In the genomic region with DNA sequence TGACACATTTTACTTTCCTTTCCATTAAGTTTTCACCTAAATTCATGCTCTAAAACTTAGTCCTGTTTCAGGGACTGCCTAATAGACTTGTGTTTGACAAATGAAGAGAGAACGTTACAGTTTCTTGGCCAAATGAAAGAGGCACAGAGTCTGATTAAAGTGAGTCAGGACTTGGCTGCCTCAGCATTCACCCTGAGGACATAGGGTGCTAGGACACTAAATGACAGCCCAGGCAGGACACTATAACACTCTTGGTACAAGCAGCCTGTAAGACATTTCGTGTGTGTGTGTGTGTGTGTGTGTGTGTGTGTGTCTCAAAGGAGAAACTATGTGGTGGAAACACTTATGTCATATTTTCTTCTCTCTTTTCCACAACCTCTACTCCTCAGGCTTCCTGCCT, we compare ENCODE assay signal across 20 mouse cellular contexts. TPM values are rescaled to one million over a fixed set of nuclear protein-coding genes. Genes with fewer than 3 reads are reported as not detected.
DNase-seq lines count a peak whose midpoint lies in the region; ATAC-seq lines count a peak whose summit lies in the region.
"Had no signal": no experiment of that assay in that cellular context is flagged by ENCODE, and none has a peak within 500 bp of the region (broad histone marks: within the 10 kb centered on the region; RNA-seq: fewer than 3 reads in every experiment).

No protein-coding gene starts in this region.

- H3K36me3 ChIP-seq in heart, embryonic 16.5 days (ENCODE audit: control insufficient read depth, insufficient read depth) = no peaks in the 10 kb centered on the region
- H3K36me3 ChIP-seq in heart, embryonic 12.5 days = no peaks in the 10 kb centered on the region
- no peaks in the 10 kb centered on the region for H3K36me3 ChIP-seq in lung, embryonic 15.5 days
- H3K36me3 ChIP-seq: heart, embryonic 13.5 days; hindbrain, embryonic 12.5 days; neural tube, embryonic 15.5 days; stomach, embryonic 15.5 days had no signal

- no peak overlapping the region for H3K4me3 ChIP-seq in heart, embryonic 16.5 days (ENCODE audit: low read length)
- H3K4me3 ChIP-seq in heart, embryonic 12.5 days = no peak overlapping the region
- no peak overlapping the region for H3K4me3 ChIP-seq in lung, embryonic 15.5 days
- H3K4me3 ChIP-seq: forebrain, embryonic 13.5 days; heart, embryonic 13.5 days; hindbrain, embryonic 12.5 days; neural tube, embryonic 15.5 days; stomach, embryonic 15.5 days had no signal

- peak; percentile 65 for DNase-seq in Muller cell, postnatal 12 days (ENCODE audit: inconsistent ontology term)
- peak; percentile 57 to 78 for DNase-seq in lung, postnatal 4 days
- no peak for DNase-seq in c-Kit-positive CD71-positive TER-119-positive erythroid progenitor cells, embryonic 14.5 days (ENCODE audit: low spot score)
- DNase-seq in spleen, adult 18-20 months = no peak
- DNase-seq: cerebellum, adult 9-10 months; gastrocnemius, postnatal 10 days; kidney, adult 18-20 months; kidney, postnatal 10 days; right cerebral cortex, postnatal 25 days; thymus, adult 18-20 months had no signal

- H3K27me3 ChIP-seq in heart, embryonic 16.5 days (ENCODE audit: control insufficient read depth, insufficient read depth, low read length) = no peaks in the 10 kb centered on the region
- H3K27me3 ChIP-seq in heart, embryonic 12.5 days (replicated peaks) = no peaks in the 10 kb centered on the region
- no peaks in the 10 kb centered on the region for H3K27me3 ChIP-seq in lung, embryonic 15.5 days
- H3K27me3 ChIP-seq: forebrain, embryonic 13.5 days; heart, embryonic 13.5 days; hindbrain, embryonic 12.5 days; neural tube, embryonic 15.5 days; stomach, embryonic 15.5 days had no signal

- H3K9ac ChIP-seq in heart, embryonic 16.5 days (ENCODE audit: low read length) = no peak overlapping the region
- no peak overlapping the region for H3K9ac ChIP-seq in heart, embryonic 12.5 days
- no peak overlapping the region for H3K9ac ChIP-seq in lung, embryonic 15.5 days
- H3K9ac ChIP-seq: forebrain, embryonic 13.5 days; heart, embryonic 13.5 days; hindbrain, embryonic 12.5 days; neural tube, embryonic 15.5 days; stomach, embryonic 15.5 days had no signal

- WGBS in heart, embryonic 16.5 days = 46% methylated on average over 2 of the region's 2 CpGs
- 56% methylated on average over 2 of the region's 2 CpGs for WGBS in heart, embryonic 12.5 days
- 36% methylated on average over 2 of the region's 2 CpGs for WGBS in lung, embryonic 15.5 days

- no peaks in the 10 kb centered on the region for H3K4me1 ChIP-seq in heart, embryonic 16.5 days (ENCODE audit: control insufficient read depth, insufficient read depth, low read length)
- no peaks in the 10 kb centered on the region for H3K4me1 ChIP-seq in heart, embryonic 12.5 days (replicated peaks)
- peaks cover 34% of the 10 kb centered on the region for H3K4me1 ChIP-seq in lung, embryonic 15.5 days
- H3K4me1 ChIP-seq: forebrain, embryonic 13.5 days; hindbrain, embryonic 12.5 days; neural tube, embryonic 15.5 days; stomach, embryonic 15.5 days had no signal

- H3K27ac ChIP-seq in heart, embryonic 16.5 days (ENCODE audit: low read length) = no peak overlapping the region
- no peak overlapping the region for H3K27ac ChIP-seq in heart, embryonic 12.5 days (ENCODE audit: poor library complexity, severe bottlenecking)
- peak overlapping the region; percentile 70 for H3K27ac ChIP-seq in lung, embryonic 15.5 days
- H3K27ac ChIP-seq: forebrain, embryonic 13.5 days; heart, embryonic 13.5 days; hindbrain, embryonic 12.5 days; neural tube, embryonic 15.5 days; stomach, embryonic 15.5 days had no signal

- ATAC-seq in heart, embryonic 16.5 days (replicated peaks; ENCODE audit: extremely low read depth, insufficient read depth, low FRiP score) = 0 out of 2 replicates have a peak, but pooled peaks have one; percentile 18
- no peak for ATAC-seq in heart, embryonic 12.5 days (ENCODE audit: insufficient number of reproducible peaks, low FRiP score)
- peak; percentile 95 for ATAC-seq in lung, embryonic 15.5 days (ENCODE audit: borderline replicate concordance, extremely low read depth, low FRiP score, low TSS enrichment)
- ATAC-seq: activated CD4-positive, CD25-positive, alpha-beta regulatory T cell, adult 4 months; forebrain, embryonic 13.5 days; midbrain, embryonic 16.5 days had no signal

- no peaks in the 10 kb centered on the region for H3K9me3 ChIP-seq in heart, embryonic 16.5 days (replicated peaks; ENCODE audit: control insufficient read depth, low read length)
- no peaks in the 10 kb centered on the region for H3K9me3 ChIP-seq in heart, embryonic 12.5 days (replicated peaks)
- no peaks in the 10 kb centered on the region for H3K9me3 ChIP-seq in lung, embryonic 15.5 days
- H3K9me3 ChIP-seq: forebrain, embryonic 13.5 days; heart, embryonic 13.5 days; hindbrain, embryonic 12.5 days; neural tube, embryonic 15.5 days; stomach, embryonic 15.5 days had no signal

- H3K4me2 ChIP-seq in heart, embryonic 16.5 days (ENCODE audit: low read depth, low read length) = no peak overlapping the region
- no peak overlapping the region for H3K4me2 ChIP-seq in heart, embryonic 12.5 days
- no peak overlapping the region for H3K4me2 ChIP-seq in lung, embryonic 15.5 days
- H3K4me2 ChIP-seq: forebrain, embryonic 13.5 days; heart, embryonic 13.5 days; hindbrain, embryonic 12.5 days; neural tube, embryonic 15.5 days; stomach, embryonic 15.5 days had no signal

RNA-seq across cellular contexts. Expression of a gene that starts 35.9 kb away (rescaled TPM):
- 72.4 and 72.9 TPM in 2 replicates for polyA plus RNA-seq in heart, embryonic 16.5 days (2015; fragmentation: Nextera tagmentation; extraction: Ambion mirVana)
- 81.2 and 85.1 TPM in 2 replicates for polyA plus RNA-seq in heart, embryonic 12.5 days (2016; fragmentation: Nextera tagmentation; extraction: Ambion mirVana)
- 67.6 and 69.8 TPM in 2 replicates for polyA plus RNA-seq in lung, embryonic 15.5 days (2015; fragmentation: Nextera tagmentation; extraction: Ambion mirVana)

RNA-seq across cellular contexts. Expression of a gene that starts 38.6 kb away (rescaled TPM):
- 12.2 and 13.9 TPM in 2 replicates for polyA plus RNA-seq in heart, embryonic 16.5 days (2015; fragmentation: Nextera tagmentation; extraction: Ambion mirVana)
- polyA plus RNA-seq in heart, embryonic 12.5 days (2016; fragmentation: Nextera tagmentation; extraction: Ambion mirVana) = 19.9 and 22.0 TPM in 2 replicates
- polyA plus RNA-seq in lung, embryonic 15.5 days (2015; fragmentation: Nextera tagmentation; extraction: Ambion mirVana) = 29.0 and 31.2 TPM in 2 replicates

RNA-seq across cellular contexts. Expression of a gene that starts 51.1 kb away (rescaled TPM):
- 20.5 and 20.8 TPM in 2 replicates for polyA plus RNA-seq in heart, embryonic 16.5 days (2015; fragmentation: Nextera tagmentation; extraction: Ambion mirVana)
- polyA plus RNA-seq in heart, embryonic 12.5 days (2016; fragmentation: Nextera tagmentation; extraction: Ambion mirVana) = 25.6 and 27.5 TPM in 2 replicates
- polyA plus RNA-seq in lung, embryonic 15.5 days (2015; fragmentation: Nextera tagmentation; extraction: Ambion mirVana) = 8.7 and 9.2 TPM in 2 replicates

Comparison
In these comparisons a context has a peak if more than half of its experiments do, and no peak if none do; other contexts are left out.
1. DNase-seq: peak in Muller cell, postnatal 12 days (single experiment) and lung, postnatal 4 days (2 of 2); none in c-Kit-positive CD71-positive TER-119-positive erythroid progenitor cells, embryonic 14.5 days (single experiment) and spleen, adult 18-20 months (0 of 2).